Mouse (Mus musculus) CD4-positive helper T cell, adult 2 months (primary cell): ENCODE measurements around the gene Cntfr.

Source experiments
- DNase-seq: peaks from one replicate; pipeline ENCODE4 v3.0.0-alpha.2; 2012; ENCODE audit warnings: low read depth, missing footprints, low spot score

Gene Cntfr

DNA sequence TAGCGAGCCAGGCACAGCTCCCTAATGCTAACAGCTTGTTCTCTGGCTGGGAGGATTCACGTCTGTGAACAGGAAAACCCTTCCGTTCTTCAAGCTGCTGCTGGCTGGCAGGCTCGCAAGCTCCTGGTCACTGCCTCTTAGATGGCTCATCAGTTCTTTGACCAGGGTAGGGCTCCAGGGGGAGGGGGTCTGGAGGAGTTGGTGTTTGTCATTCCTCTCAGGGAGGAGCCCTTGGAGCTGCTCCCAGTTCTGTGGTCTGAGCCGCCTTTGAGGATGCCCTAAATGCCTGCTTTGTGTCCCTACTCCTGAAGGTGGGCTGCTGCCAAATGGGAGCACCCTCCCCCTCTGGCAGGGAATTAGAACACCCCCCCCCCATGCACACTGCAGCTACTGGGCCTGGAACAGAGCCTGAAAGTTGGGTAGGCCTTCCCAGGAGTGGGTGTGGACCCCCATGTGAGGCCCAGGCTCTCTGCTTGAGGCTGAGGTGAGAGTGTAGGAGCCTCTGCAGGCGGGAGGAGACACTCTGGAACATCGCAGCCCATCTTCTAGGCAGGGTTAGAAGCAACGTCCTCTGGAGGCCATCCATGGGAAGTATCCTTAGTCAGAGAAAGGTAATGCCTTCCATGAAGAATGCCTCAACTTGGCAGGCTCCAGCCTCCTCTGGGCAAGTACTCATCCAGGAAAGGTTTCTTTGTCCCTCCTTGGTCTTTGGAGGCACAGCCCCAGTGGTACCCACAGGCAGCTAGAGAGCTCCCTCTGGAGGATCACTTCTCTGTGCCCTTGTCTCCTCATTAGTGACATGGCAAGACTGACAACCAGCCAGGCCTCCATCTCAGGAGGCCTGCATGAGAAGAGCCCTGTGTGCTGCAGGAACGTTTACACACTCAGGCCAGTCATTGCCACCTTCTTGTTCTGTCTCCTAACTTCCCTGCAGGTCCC lies 81.0 kb downstream of the Cntfr start:
- DNase-seq = no peak

DNA sequence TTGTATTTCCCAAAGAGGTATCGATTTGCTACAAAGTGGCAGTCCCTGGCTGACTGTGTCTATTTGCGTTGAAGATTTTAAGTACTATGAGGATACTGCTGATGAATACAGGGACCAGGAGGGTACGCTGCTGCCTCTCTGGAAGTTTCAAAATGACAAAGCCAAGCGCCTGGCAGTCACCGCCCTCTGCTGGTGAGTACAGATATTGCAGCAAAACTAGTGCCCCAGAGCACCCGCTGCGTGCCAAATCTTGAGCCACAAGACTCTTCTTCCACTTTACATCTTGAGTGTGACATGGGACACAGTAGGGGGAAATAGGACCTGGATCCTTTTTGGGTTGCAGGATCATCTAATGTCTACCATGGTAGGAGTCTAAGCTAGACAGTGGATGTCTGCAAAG lies 82.7 kb downstream of the Cntfr start:
- DNase-seq = peak; percentile 54

DNA sequence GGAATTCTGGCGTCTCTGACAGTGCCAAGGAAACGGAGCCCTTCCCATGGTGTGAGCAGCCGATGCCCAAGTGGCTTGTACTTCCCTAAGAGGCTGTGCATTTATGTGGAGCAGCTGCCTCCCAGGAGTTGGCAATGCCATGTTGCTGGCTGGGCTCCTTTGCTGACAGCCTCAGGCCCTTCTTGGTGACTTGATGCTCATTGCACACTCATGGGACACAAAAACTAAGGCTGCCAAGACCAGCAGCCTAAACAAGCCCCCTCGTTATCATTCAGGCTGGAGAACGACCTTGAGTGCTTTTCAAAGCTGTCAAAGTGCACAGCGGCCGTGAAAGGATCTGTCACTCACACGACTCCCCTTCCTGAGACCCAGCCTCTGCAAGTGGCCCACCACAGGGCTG lies 84.7 kb downstream of the Cntfr start:
- DNase-seq = no peak

DNA sequence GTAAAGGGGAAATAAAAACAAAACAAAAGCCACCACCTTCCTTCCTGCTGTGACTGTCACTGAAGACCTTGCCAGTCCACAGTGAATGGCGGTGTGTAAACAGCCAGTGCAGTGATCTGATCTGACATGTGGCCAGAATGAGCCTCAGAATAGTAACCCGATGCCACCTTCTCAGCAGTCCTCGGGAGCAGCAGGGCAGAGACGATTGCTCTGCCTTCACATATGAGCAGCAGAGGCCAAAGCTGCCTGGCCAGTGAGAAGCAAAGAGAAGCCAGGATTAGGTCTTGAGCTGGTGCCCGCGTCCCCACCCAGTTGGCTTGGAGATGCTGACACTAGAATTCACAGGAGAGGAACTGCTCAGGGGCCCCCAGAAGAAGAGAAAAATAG lies 86.3 kb downstream of the Cntfr start:
- no peak for DNase-seq

DNA sequence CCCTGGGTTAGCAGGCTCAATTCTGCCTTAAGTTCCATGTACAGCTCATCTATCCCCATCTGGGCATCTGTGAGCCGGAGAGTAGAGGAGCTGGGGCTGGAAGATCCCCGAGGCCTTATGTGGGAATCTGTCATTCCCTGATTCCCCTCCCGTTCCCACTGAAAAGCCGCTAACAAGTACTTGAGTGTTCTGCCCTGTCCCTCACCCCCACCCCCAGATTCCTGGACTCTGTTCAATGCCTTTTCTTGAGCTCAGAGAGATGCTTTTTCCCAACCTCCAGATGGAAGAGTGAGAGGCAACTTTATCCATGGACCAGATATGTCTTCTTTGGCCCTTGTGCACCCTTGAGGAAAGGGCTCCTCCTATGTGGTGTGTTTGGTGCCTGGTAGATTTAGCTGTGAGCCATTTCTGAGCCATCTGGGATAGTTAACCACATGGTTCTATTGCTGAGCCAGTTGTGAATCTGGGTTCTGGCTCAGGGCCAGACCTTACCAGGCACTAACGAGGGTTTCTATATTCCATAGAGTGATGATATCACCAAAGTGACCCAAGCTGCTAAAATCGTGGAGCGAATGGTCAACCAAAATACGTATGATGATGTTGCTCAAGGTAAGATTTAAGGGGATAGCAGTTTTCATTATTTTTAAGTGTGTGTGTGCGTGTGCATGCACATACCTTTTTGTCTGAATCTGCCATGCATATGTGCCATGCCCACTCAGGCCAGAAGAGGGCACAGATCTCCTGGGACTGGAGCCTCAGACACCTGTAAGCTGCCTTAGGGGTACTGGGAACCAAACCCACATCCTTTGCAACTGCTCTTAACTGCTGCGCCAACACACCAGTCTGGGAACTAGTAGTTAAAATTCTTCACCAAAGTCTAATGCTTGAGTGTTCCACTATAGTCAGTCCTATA lies 87.0 kb downstream of the Cntfr start:
- peak; percentile 12 for DNase-seq
